ENCODE assay signal across 8 mouse cellular contexts in the genomic region with DNA sequence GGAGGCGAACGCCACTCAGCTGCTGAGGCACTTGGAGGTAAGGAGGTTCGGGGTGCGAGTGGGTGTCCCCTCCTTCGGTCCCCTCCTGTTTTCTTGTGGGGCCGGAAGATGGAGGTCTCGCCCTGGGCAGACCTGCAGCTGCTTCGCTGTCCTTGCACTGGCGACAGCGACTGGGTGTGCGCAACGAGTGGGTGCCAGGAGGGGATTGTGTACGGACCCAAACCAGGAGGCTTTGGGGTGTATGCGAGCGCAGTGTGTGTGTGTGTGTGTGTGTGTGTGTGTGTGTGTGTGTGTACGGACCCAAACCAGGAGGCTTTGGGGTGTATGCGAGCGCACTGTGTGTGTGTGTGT. TPM values are rescaled to one million over a fixed set of nuclear protein-coding genes. Genes with fewer than 3 reads are reported as not detected.
DNase-seq lines count a peak whose midpoint lies in the region; ATAC-seq and TF ChIP-seq lines count a peak whose summit lies in the region.

No protein-coding gene starts in this region.

- H3K36me3 ChIP-seq in heart, embryonic 16.5 days (ENCODE audit: control insufficient read depth, insufficient read depth), result peaks cover 10% of the 10 kb centered on the region
- no peaks in the 10 kb centered on the region for H3K36me3 ChIP-seq in hindbrain, postnatal 0 days (ENCODE audit: insufficient read depth, low read length)
- peaks cover under 1% of the 10 kb centered on the region; the same call in 1 of the 2 replicates for H3K36me3 ChIP-seq in midbrain, embryonic 14.5 days (ENCODE audit: control insufficient read depth, insufficient read depth, low read length)

- H3K4me1 ChIP-seq in heart, embryonic 16.5 days (ENCODE audit: control insufficient read depth, insufficient read depth, low read length), result peaks cover 10% of the 10 kb centered on the region
- H3K4me1 ChIP-seq in brown adipose tissue, adult 24 weeks (ENCODE audit: control insufficient read depth, insufficient read depth, insufficient read length, low read length), result peaks cover 3% of the 10 kb centered on the region; the same call in 1 of the 2 replicates
- H3K4me1 ChIP-seq in hindbrain, postnatal 0 days (ENCODE audit: insufficient read depth, low read length), result 0 out of 2 replicates have a peak, but pooled peaks cover 4% of the 10 kb centered on the region
- peaks cover 12% of the 10 kb centered on the region; the same call in 1 of the 2 replicates for H3K4me1 ChIP-seq in midbrain, embryonic 14.5 days (ENCODE audit: control insufficient read depth, insufficient read depth, low read length)

- H3K4me3 ChIP-seq in heart, embryonic 16.5 days (ENCODE audit: low read length), result peak overlapping the region; percentile 81
- H3K4me3 ChIP-seq in brown adipose tissue, adult 24 weeks (ENCODE audit: insufficient read depth, low read depth, low read length), result peak overlapping the region; percentile 98
- H3K4me3 ChIP-seq in hindbrain, postnatal 0 days (ENCODE audit: low read length), result peak overlapping the region; percentile 92
- peak overlapping the region; percentile 86 for H3K4me3 ChIP-seq in midbrain, embryonic 14.5 days (replicated peaks; ENCODE audit: low read depth, low read length)

- 0% methylated on average over 18 of the region's 18 CpGs for WGBS in heart, embryonic 16.5 days
- under 1% methylated on average over 18 of the region's 18 CpGs for WGBS in hindbrain, postnatal 0 days
- WGBS in midbrain, embryonic 14.5 days, result under 1% methylated on average over 18 of the region's 18 CpGs

- peak overlapping the region; percentile 42 for H3K27ac ChIP-seq in heart, embryonic 16.5 days (ENCODE audit: low read length)
- H3K27ac ChIP-seq in brown adipose tissue, adult 24 weeks (replicated peaks; ENCODE audit: low read depth, low read length), result no peak overlapping the region
- no peak overlapping the region for H3K27ac ChIP-seq in hindbrain, postnatal 0 days
- no peak overlapping the region for H3K27ac ChIP-seq in midbrain, embryonic 14.5 days (replicated peaks; ENCODE audit: low read depth, low read length)

- H3K27me3 ChIP-seq in heart, embryonic 16.5 days (ENCODE audit: control insufficient read depth, insufficient read depth, low read length), result no peaks in the 10 kb centered on the region
- H3K27me3 ChIP-seq in hindbrain, postnatal 0 days (ENCODE audit: insufficient read depth, low read length), result no peaks in the 10 kb centered on the region
- no peaks in the 10 kb centered on the region for H3K27me3 ChIP-seq in midbrain, embryonic 14.5 days (ENCODE audit: control insufficient read depth, insufficient read depth, low read length)

- H3K4me2 ChIP-seq in heart, embryonic 16.5 days (ENCODE audit: low read depth, low read length), result peak overlapping the region; percentile 85
- peak overlapping the region; percentile 88 for H3K4me2 ChIP-seq in hindbrain, postnatal 0 days (ENCODE audit: low read depth, low read length)
- peak overlapping the region; percentile 80 for H3K4me2 ChIP-seq in midbrain, embryonic 14.5 days (ENCODE audit: low read length)

- H3K9me3 ChIP-seq in heart, embryonic 16.5 days (replicated peaks; ENCODE audit: control insufficient read depth, low read length), result no peaks in the 10 kb centered on the region
- no peaks in the 10 kb centered on the region for H3K9me3 ChIP-seq in hindbrain, postnatal 0 days (ENCODE audit: low read length)
- H3K9me3 ChIP-seq in midbrain, embryonic 14.5 days (ENCODE audit: control insufficient read depth, low read length), result no peaks in the 10 kb centered on the region

- DNase-seq in heart, adult 8-10 months (ENCODE audit: low spot score), result no peak
- no peak for DNase-seq in hindbrain, postnatal 0 days (ENCODE audit: low spot score)
- no peak for DNase-seq in midbrain, embryonic 14.5 days
- DNase-seq in cerebellum, adult 11 months, result no peak
- DNase-seq in yolk sac, embryonic 10.5 days (ENCODE audit: low spot score), result no peak
- DNase-seq in urinary bladder, adult 2 months (ENCODE audit: low spot score), result no peak

- ATAC-seq in heart, embryonic 16.5 days (replicated peaks; ENCODE audit: extremely low read depth, insufficient read depth, low FRiP score), result peak; percentile 23
- no peak for ATAC-seq in hindbrain, postnatal 0 days
- no peak; the same call in 1 of the 2 replicates for ATAC-seq in midbrain, embryonic 14.5 days (ENCODE audit: low FRiP score, low TSS enrichment)

- H3K9ac ChIP-seq in heart, embryonic 16.5 days (ENCODE audit: low read length), result peak overlapping the region; percentile 88
- H3K9ac ChIP-seq in hindbrain, postnatal 0 days (replicated peaks; ENCODE audit: low read length), result peak overlapping the region; percentile 41
- H3K9ac ChIP-seq in midbrain, embryonic 14.5 days (replicated peaks; ENCODE audit: low read length), result no peak overlapping the region; the same call in 1 of the 2 replicates

- no peak for TF ChIP-seq CTCF in hindbrain, postnatal 0 days (IDR thresholded peaks at IDR 0.05; ENCODE audit: low read depth)

RNA-seq across cellular contexts. Expression of a gene that starts 0.3 kb away (rescaled TPM):
- polyA plus RNA-seq in heart, embryonic 16.5 days (2015; fragmentation: Nextera tagmentation; extraction: Ambion mirVana), result 22.1 and 22.4 TPM in 2 replicates
- 1 to 10 TPM in 2 of 4 experiments, under 1 TPM in 2; 0.54 to 1.5 (median 1.00) TPM for total RNA-seq in heart, adult 8-10 months (2022)
- polyA plus RNA-seq in brown adipose tissue, adult 24 weeks (2012; ENCODE audit: insufficient read depth, insufficient read length, missing spikeins), result 0.75 and 1.6 TPM in 2 replicates
- total RNA-seq in hindbrain, postnatal 0 days (2014; rRNA removed), result 5.1 and 6.0 TPM in 2 replicates
- 5.3 and 5.6 TPM in 2 replicates for polyA plus RNA-seq in hindbrain, postnatal 0 days (2015; fragmentation: Nextera tagmentation; extraction: Ambion mirVana)
- 6.7 and 10.9 TPM in 2 replicates for polyA plus RNA-seq in midbrain, embryonic 14.5 days (2014; fragmentation: Nextera tagmentation; extraction: Ambion mirVana)
- polyA plus RNA-seq in urinary bladder, adult 2 months (2012; rRNA removed), result 2.7 TPM in 2 replicates

RNA-seq across cellular contexts. Expression of a gene that starts 0.4 kb away (rescaled TPM):
- polyA plus RNA-seq in heart, embryonic 16.5 days (2015; fragmentation: Nextera tagmentation; extraction: Ambion mirVana), result 13.8 and 14.7 TPM in 2 replicates
- 10 to 100 TPM in 1 of 4 experiments, 1 to 10 TPM in 3; 6.7 to 10.4 (median 8.1) TPM for total RNA-seq in heart, adult 8-10 months (2022)
- 3.1 TPM in 2 replicates for polyA plus RNA-seq in brown adipose tissue, adult 24 weeks (2012; ENCODE audit: insufficient read depth, insufficient read length, missing spikeins)
- total RNA-seq in hindbrain, postnatal 0 days (2014; rRNA removed), result 96.2 and 97.0 TPM in 2 replicates
- polyA plus RNA-seq in hindbrain, postnatal 0 days (2015; fragmentation: Nextera tagmentation; extraction: Ambion mirVana), result 45.0 and 45.4 TPM in 2 replicates
- 69.3 and 80.9 TPM in 2 replicates for polyA plus RNA-seq in midbrain, embryonic 14.5 days (2014; fragmentation: Nextera tagmentation; extraction: Ambion mirVana)
- 9.7 and 10.4 TPM in 2 replicates for polyA plus RNA-seq in urinary bladder, adult 2 months (2012; rRNA removed)
